Mouse (Mus musculus): ENCODE data around the gene Olfr834. TPM values are rescaled to one million over a fixed set of nuclear protein-coding genes. Genes with fewer than 3 reads are reported as not detected.

Gene Olfr834
- total RNA-seq (2014; fragmentation: Nextera tagmentation): not detected in 2 replicates
- not detected in 2 replicates for total RNA-seq (2017)

DNA sequence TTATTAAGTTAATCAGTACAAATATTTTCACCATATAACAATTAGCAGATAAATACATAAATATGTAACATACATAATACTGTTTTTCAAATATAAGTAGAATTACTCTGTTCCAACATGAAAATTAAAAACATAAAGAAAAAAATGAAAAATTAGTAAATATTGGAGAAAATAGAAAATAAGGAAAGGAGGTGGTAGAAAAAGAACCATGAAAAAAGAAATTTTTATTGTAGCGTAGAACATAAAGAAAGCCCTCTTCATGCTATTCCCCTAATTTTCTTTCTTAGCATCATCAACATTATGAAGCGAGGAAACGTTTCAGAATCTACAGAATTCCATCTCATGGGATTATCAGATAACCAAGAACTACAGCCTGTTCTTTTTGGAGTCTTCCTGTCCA, at the start of gene Olfr834:
Olfr834 (plus strand) TSS at position 301 of the 400 bp plus-strand sequence.
- ATAC-seq (replicated peaks; ENCODE audit: low FRiP score, low TSS enrichment, poor library complexity, severe bottlenecking): no peak

DNA sequence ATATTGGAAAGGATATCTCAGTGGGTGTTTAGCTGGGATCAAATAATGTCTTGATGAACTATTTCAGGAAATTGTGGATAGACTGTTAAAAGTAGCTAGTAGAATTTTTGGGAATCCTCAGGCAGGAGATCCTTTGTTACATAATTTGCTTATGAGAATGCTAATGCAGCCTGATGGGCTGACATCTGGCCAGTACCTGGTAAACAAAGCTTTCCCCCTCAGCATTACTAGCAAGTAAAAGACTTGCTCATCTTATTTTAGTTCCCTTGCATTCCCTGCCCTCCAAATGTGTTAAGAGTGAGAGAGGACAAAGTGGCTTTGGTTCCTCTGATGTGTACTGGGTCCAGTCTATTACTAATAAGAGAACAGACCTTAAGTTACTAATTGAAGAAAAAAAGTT, 25.8 kb upstream of the Olfr834 start:
- no peak for ATAC-seq (replicated peaks; ENCODE audit: low FRiP score, low TSS enrichment, poor library complexity, severe bottlenecking)

DNA sequence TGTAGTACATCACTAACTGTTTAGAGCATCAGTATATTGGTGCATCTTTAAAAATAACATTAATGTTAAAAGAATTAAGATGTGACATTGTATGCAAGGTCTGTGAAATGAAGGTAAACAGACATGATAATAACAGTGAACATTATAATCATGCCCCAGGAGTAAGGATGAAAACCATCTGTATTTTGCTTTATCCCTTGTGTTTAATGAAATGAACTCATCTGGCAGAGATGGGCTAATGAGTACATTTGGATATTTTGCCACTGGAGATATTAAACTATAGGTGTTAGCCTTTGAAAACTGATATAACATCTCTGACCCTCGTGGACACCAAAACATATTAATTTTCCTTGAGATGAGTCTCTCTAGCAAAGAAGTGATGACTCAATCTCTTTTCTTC, 44.6 kb downstream of the Olfr834 start, which contains the start of gene Olfr835:
Olfr835 (plus strand) TSS at position 301 of the 400 bp plus-strand sequence.
- no peak for ATAC-seq (replicated peaks; ENCODE audit: low FRiP score, low TSS enrichment, poor library complexity, severe bottlenecking)

Other genes starting within 250 kb of the Olfr834 start
- not detected in 2 replicates for gene Olfr24, start 224.0 kb upstream of the Olfr834 start, total RNA-seq (2014; fragmentation: Nextera tagmentation)
- gene Olfr24, start 224.0 kb upstream of the Olfr834 start, total RNA-seq (2017): not detected in 2 replicates
- gene Olfr828, start 168.5 kb upstream of the Olfr834 start, total RNA-seq (2014; fragmentation: Nextera tagmentation): not detected in 2 replicates
- gene Olfr828, start 168.5 kb upstream of the Olfr834 start, total RNA-seq (2017): not detected in 2 replicates
- not detected in 2 replicates for gene Olfr829, start 133.1 kb upstream of the Olfr834 start, total RNA-seq (2014; fragmentation: Nextera tagmentation)
- not detected in 2 replicates for gene Olfr829, start 133.1 kb upstream of the Olfr834 start, total RNA-seq (2017)
- gene Olfr830, start 113.3 kb upstream of the Olfr834 start, total RNA-seq (2014; fragmentation: Nextera tagmentation): not detected in 2 replicates
- gene Olfr830, start 113.3 kb upstream of the Olfr834 start, total RNA-seq (2017): not detected in 2 replicates
- gene Olfr832, start 50.9 kb upstream of the Olfr834 start, total RNA-seq (2014; fragmentation: Nextera tagmentation): not detected in 2 replicates
- gene Olfr832, start 50.9 kb upstream of the Olfr834 start, total RNA-seq (2017): not detected in 2 replicates
- not detected in 2 replicates for gene Olfr835, start 44.7 kb downstream of the Olfr834 start, total RNA-seq (2014; fragmentation: Nextera tagmentation)
- not detected in 2 replicates for gene Olfr835, start 44.7 kb downstream of the Olfr834 start, total RNA-seq (2017)
- gene Olfr836, start 132.4 kb downstream of the Olfr834 start, total RNA-seq (2014; fragmentation: Nextera tagmentation): not detected in 2 replicates
- not detected in 2 replicates for gene Olfr836, start 132.4 kb downstream of the Olfr834 start, total RNA-seq (2017)
- not detected in 2 replicates for gene Olfr837, start 148.3 kb downstream of the Olfr834 start, total RNA-seq (2014; fragmentation: Nextera tagmentation)
- not detected in 2 replicates for gene Olfr837, start 148.3 kb downstream of the Olfr834 start, total RNA-seq (2017)
- not detected in 2 replicates for gene Olfr839-ps1, start 189.3 kb downstream of the Olfr834 start, total RNA-seq (2014; fragmentation: Nextera tagmentation)
- gene Olfr839-ps1, start 189.3 kb downstream of the Olfr834 start, total RNA-seq (2017): not detected in 2 replicates